Mouse (Mus musculus) E14TG2a.4 (cell line): Measurements from ENCODE around the gene Elf3.

Experiments
- CTCF ChIP-seq: conservative IDR thresholded peaks from 2 replicates; pipeline ENCODE4 v1.5.1; 2014; ENCODE audit warnings: low read length
- NANOG ChIP-seq: IDR thresholded peaks from 2 replicates; pipeline ENCODE4 v1.6.1; 2014; ENCODE audit warnings: borderline replicate concordance, low read length, mixed read lengths
- POU5F1 ChIP-seq: IDR thresholded peaks from 2 replicates; pipeline ENCODE4 v1.6.1; 2014; ENCODE audit warnings: low read length, borderline replicate concordance

DNA sequence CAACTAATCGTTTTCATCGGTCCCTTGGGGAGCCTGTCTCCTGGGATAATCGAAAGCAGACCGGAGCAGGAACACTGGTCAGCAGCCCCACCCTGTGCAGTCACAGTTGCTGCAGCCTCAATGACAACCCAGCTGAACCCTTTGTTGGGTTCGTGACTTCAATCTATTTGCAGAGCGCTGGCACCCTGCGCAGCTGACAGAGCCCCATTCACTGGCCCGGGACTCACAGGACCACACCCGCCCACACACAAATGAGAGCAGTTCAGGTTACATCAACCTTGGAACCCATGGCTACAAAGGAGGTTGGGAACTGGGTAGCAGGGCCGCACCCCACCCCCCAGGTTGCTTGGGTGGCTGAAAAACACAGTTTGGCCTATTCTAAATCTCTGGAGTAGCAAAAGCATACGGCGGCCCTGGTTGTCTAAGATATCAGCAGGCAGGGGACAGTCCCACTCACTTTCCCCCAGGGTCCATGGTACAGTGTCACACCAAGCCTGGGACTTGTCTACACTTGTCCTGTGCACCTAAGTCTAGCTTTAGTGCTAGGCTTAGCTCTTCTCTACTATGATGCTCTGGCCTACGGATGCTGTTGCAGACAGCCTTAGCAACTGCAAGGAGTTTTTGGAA, 40.6 kb downstream of the Elf3 start:
- no peak for TF ChIP-seq CTCF
- TF ChIP-seq NANOG = no peak
- no peak for TF ChIP-seq POU5F1
